Comparison of ENCODE assay signal across 23 mouse cellular contexts in the genomic region with DNA sequence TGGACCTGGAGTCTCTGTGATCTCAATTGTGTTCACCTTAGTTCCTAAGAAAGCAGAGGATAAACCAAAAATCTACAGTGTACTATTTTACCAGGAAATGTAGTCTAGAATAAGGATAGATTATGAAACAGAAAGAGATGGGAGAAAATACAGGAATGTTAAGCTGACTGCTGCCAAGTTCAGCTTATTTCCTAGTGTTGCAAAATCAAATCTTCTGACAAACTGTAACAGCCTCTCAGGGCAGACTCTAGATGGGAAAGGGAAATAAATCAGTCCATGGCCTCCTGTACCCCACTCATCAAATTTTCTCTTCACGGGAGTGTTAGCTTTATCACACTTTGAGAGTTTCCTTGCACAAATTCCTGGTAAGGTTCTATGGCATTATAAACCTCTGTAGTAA.
DNase-seq lines count a peak whose midpoint lies in the region; ATAC-seq and TF ChIP-seq lines count a peak whose summit lies in the region.
"Had no signal": no experiment of that assay in that cellular context is flagged by ENCODE, and none has a peak within 500 bp of the region (broad histone marks: within the 10 kb centered on the region; RNA-seq: fewer than 3 reads in every experiment).

No protein-coding gene starts in this region.

- no peak for TF ChIP-seq CTCF in lung, embryonic 14.5 days (IDR thresholded peaks at IDR 0.05; ENCODE audit: low read depth)
- no peak for TF ChIP-seq CTCF in lung, adult 2 months (IDR thresholded peaks at IDR 0.05; ENCODE audit: insufficient read depth, low read length)

- no peak overlapping the region for H3K4me3 ChIP-seq in lung, embryonic 14.5 days (ENCODE audit: low read depth, low read length)
- H3K4me3 ChIP-seq in lung, adult 2 months (replicated peaks; ENCODE audit: extremely low read depth, low read depth, low read length): no peak overlapping the region
- H3K4me3 ChIP-seq: forebrain, embryonic 10.5 days; heart, adult 2 months; hindbrain, embryonic 12.5 days; hindbrain, embryonic 15.5 days had no signal

- ATAC-seq in lung, embryonic 14.5 days (ENCODE audit: insufficient read depth): no peak
- ATAC-seq in megakaryocyte, adult 5-6 weeks (ENCODE audit: poor library complexity, severe bottlenecking): no peak
- ATAC-seq: forebrain, embryonic 14.5 days had no signal

- H3K4me2 ChIP-seq in lung, embryonic 14.5 days: no peak overlapping the region
- H3K4me2 ChIP-seq: heart, embryonic 11.5 days; hindbrain, embryonic 12.5 days; hindbrain, embryonic 15.5 days had no signal

- H3K36me3 ChIP-seq in lung, embryonic 14.5 days (ENCODE audit: insufficient read depth): no peaks in the 10 kb centered on the region
- H3K36me3 ChIP-seq: forebrain, embryonic 10.5 days; G1E; hindbrain, embryonic 12.5 days; hindbrain, embryonic 15.5 days had no signal

- WGBS in lung, embryonic 14.5 days: 47% methylated on average over 1 of the region's 1 CpGs
- WGBS in lung, adult 2 months: 50% methylated on average over 1 of the region's 1 CpGs

- H3K9me3 ChIP-seq in lung, embryonic 14.5 days (ENCODE audit: low read depth, low read length): no peaks in the 10 kb centered on the region
- H3K9me3 ChIP-seq: G1E; hindbrain, embryonic 15.5 days had no signal

- H3K27me3 ChIP-seq in lung, embryonic 14.5 days (ENCODE audit: insufficient read depth, low read length): no peaks in the 10 kb centered on the region
- H3K27me3 ChIP-seq: CH12.LX; hindbrain, embryonic 12.5 days; hindbrain, embryonic 15.5 days had no signal

- TF ChIP-seq POLR2A in lung, adult 2 months (IDR thresholded peaks at IDR 0.05; ENCODE audit: borderline replicate concordance, extremely low read depth, low read depth, low read length): no peak

- no peak overlapping the region for H3K9ac ChIP-seq in lung, embryonic 14.5 days
- H3K9ac ChIP-seq: hindbrain, embryonic 12.5 days; hindbrain, embryonic 15.5 days had no signal

- no peaks in the 10 kb centered on the region for H3K4me1 ChIP-seq in lung, embryonic 14.5 days (ENCODE audit: insufficient read depth)
- no peaks in the 10 kb centered on the region; the same call in 1 of the 2 replicates for H3K4me1 ChIP-seq in lung, adult 2 months (ENCODE audit: control insufficient read depth, insufficient read depth, low read length)
- H3K4me1 ChIP-seq: forebrain, embryonic 10.5 days; hindbrain, embryonic 12.5 days; hindbrain, embryonic 15.5 days had no signal

- H3K27ac ChIP-seq in lung, embryonic 14.5 days (ENCODE audit: low read depth): no peak overlapping the region
- H3K27ac ChIP-seq: forebrain, embryonic 10.5 days; heart, adult 2 months; hindbrain, embryonic 12.5 days; hindbrain, embryonic 15.5 days had no signal

- DNase-seq in heart, adult 9 months (ENCODE audit: low spot score in 2 of 2): peak; percentile 3 to 14
- no peak for DNase-seq in heart, adult 11 months
- DNase-seq in lung, embryonic 14.5 days: peak; percentile 4
- DNase-seq in lung, adult 2 months: no peak
- peak; percentile 38 for DNase-seq in lung, postnatal 36 days
- no peak for DNase-seq in lung, postnatal 14 days
- peak; percentile 7 for DNase-seq in skeletal muscle tissue, adult 2 months (ENCODE audit: low read depth, low spot score)
- DNase-seq: adrenal gland, adult 8-10 months; adrenal gland, postnatal 25 days; B cell, adult 2 months; cerebellum, adult 18-20 months; cerebellum, adult 9-10 months; cerebellum, postnatal 14 days; gastrocnemius, postnatal 25 days; heart, adult 2 months had no signal

Comparison
In these comparisons a context has a peak if more than half of its experiments do, and no peak if none do; other contexts are left out.
1. DNase-seq: peak in heart, adult 9 months (2 of 2), lung, embryonic 14.5 days (single experiment), lung, postnatal 36 days (single experiment) and skeletal muscle tissue, adult 2 months (single experiment); none in heart, adult 11 months (single experiment), lung, adult 2 months (single experiment) and lung, postnatal 14 days (single experiment).